Mouse (Mus musculus) MEL-GATA-1-ER (cell line): Measurements from ENCODE around the gene Eefsec.

Experiments
- DNase-seq: peaks from one replicate; pipeline ENCODE4 v3.0.0-alpha.2; 2012; ENCODE audit warnings: low read depth; ENCODE audit errors: extremely low read depth

The Eefsec gene

DNA sequence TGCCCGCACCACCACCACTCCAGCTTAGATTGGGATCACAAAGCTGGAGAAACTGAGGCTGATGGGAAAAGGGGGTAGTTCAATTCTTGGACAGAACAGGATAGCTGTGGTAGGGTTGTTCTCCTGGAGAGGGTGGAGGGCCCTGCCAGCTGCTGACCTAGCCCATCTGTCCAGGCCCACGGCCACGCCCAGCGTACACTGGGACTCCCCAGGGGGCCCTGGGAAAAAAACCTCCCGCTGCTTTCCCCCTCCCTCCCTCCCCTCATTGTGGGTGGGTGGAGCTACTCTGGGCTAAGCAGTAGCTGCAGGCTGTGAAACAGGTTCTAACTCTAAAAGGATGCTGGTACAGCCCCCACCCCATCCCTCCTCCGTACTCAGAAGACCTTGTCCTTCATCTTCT, 230.5 kb downstream of the Eefsec start:
- no peak for DNase-seq

DNA sequence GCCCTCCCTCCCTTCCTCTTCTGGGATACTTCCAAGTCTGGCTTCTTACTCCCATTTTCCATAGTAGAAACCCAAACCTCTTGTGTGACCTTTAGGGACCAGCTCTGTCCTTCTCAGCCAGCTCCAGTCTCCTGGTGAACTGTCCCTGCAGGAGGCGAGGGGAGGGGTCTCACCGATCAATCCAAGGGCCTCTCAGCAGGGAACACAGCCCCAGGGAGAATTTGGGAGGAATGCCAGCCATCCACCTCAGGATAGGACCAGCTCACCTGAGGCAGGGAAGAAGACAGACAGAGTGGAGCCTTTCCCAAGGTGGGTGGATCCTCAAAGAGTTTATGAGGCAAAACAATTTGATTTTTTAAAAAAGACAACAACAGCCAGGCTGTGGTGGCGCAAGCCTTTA, 236.2 kb downstream of the Eefsec start:
- DNase-seq: no peak

DNA sequence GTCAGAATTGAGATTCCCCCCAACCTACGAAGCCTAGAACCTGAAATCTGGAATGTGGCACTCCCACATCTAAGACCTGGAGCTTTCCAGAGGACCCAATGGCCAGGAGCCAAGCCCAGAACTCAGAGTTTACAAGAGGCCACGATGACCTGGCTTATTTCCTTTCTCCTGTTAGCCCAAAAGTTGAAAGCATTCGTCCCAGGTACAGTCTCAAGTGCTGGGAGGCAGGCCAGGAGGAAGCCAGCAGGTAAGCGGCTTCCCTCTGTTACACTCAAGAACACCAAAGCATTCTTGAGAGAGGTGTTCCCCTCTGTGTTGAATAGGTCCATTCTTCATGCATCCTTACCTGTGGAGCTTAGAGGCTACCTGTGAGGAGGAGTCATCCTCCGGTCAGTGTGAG, 236.9 kb downstream of the Eefsec start:
- DNase-seq: no peak

DNA sequence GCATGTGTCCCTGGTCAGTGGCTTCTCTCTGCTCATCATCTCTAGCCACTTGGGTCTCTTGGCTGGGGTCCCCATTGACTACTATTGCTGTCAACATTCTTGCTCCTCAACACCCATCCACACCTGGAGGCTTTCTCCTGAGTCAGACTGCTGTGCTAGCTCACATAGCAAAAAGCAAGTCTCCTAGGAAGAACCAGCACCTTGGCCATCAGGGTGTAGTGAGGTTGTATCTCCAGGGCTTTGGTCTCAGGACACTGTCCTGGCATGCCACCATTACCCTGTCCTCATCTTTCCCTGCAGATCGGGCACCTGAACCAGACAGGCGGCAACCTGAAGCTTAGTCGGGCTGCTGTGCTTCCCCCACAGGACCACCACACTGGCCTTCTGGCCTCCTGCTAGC, 238.0 kb downstream of the Eefsec start:
- DNase-seq: no peak

DNA sequence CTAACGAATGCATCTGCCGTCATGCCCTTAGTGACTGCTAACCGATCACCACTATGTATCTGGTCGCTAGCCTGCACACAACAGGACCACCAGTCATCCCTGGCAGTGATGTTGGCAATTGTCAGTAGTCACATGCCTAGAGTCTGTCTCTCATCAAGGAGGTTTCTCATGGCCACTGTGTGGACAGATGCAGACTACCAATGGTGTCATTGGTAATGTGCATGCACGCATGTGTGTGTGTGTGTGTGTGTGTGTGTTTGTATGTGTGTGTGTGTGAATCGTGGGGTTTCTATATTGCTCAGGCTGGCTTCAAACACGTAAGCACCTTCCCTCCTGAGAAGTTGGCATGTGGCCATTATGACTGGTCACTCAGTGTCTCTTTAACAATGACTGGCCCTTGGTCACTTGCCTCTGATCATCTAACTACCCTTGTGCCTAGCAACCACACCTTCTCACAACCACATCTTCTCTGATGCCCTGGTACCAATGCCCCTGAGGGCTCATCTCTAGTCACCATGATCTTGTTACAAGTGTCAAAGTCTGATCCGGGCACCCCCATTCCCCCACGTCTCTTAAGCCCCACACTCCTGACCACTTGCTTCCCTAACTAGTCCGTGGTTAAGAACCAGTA, 238.8 kb downstream of the Eefsec start:
- no peak for DNase-seq
